Mouse (Mus musculus) heart, postnatal 0 days (tissue): ENCODE measurements at regions not wholly inside any gene's neighbourhood (a gene's known extent, or its start where the extent isn't known, plus 50 kb on each side); places are given as distances from the start of the nearest gene placed in this dataset.

Source experiments
- CTCF ChIP-seq: IDR thresholded peaks from 2 replicates; pipeline ENCODE4 v1.5.1; 2016; ENCODE audit warnings: antibody characterized with exemption, control low read depth, low read depth
- EP300 ChIP-seq: IDR thresholded peaks from 2 replicates; pipeline ENCODE4 v1.6.1; 2016; ENCODE audit warnings: antibody characterized with exemption, low read depth

- TF ChIP-seq EP300 (no peak), CTCF (no peak)
These were observed 276.9 kb upstream of the Cdh6 start for GRCm38 (mm10) chr15:13450385-13450784.
